Mouse (Mus musculus) splenic B cell, adult 2 months (primary cell): ENCODE measurements at regions not wholly inside any gene's neighbourhood (a gene's known extent, or its start where the extent isn't known, plus 50 kb on each side); places are given as distances from the start of the nearest gene placed in this dataset.

Experiments
- DNase-seq: peaks from one replicate; pipeline ENCODE4 v3.0.0-alpha.2; 2011; ENCODE audit warnings: low read depth, low spot score
- H3K27me3 ChIP-seq: 2 replicates; pipeline ENCODE4 v1.6.1; 2012; ENCODE audit warnings: mild to moderate bottlenecking, low read length, moderate library complexity, mixed read lengths; ENCODE audit not compliant: control insufficient read depth, poor library complexity, insufficient read depth, severe bottlenecking
- H3K36me3 ChIP-seq: 2 replicates; pipeline ENCODE4 v1.6.1; 2012; ENCODE audit warnings: mild to moderate bottlenecking, low read length, moderate library complexity, mixed read lengths; ENCODE audit not compliant: control insufficient read depth, poor library complexity, insufficient read depth, severe bottlenecking

DNA sequence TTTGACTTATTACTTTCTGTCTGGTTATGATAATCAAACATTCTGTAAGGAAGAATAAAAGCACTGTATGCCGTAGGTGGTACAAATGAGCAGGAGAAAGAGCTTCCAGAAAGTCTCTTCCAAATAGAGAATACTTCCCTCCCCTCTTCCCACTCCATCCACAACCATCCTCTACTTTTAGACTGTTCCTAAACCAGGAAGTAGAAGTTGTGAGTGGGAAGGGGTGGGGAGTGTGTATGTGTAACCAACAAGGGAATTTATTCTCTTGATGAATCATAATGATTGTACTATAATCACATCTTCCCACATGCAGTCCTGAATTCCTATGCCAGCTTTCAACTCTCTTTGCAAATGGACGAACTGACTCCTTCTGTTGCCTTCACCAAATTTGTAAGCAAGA, 181.2 kb upstream of the Chrm2 start:
- Histone ChIP-seq H3K27me3 (no peaks in the 10 kb centered on the region), H3K36me3 (no peaks in the 10 kb centered on the region)
- DNase-seq = no peak

DNA sequence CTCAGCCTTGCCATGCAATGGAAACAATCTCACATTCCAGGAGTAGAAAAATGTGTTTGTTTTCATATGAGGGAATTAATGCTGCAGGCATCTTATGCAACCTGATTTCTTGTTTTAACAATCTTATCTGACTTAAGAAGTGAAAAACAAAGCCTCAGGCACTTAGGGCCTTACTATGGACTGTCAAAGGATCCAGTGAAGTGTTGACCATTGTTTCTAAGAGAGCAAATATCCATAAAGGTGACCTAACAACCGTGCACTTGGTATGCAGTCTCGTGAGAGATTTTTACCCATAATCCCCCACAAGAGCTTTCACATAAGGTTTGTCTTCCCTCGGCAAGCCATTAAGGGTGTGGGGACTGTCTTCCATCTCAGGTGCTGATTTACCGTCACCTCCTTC, 166.6 kb upstream of the Chrm2 start:
- H3K36me3 ChIP-seq = no peaks in the 10 kb centered on the region
- DNase-seq = no peak
- no peaks in the 10 kb centered on the region for H3K27me3 ChIP-seq

DNA sequence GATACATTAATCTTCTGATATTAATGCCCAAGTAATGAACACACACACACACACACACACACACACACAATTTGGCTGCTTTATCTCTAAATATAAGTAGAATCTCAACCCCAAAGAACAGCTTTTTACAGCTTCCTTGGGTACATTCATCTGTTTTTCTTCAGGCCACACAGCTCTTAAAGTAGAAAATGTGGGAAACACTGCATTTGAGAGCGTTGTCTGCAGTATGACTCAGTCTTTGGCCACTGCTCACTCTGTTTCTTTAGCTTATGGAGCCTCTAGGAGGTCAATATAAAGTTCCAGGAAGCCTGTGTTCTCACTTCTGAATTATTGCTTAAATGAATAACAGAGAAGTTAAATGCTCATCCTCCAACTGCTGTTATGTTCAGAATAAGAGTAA, 153.4 kb upstream of the Chrm2 start:
- DNase-seq = no peak
- no peaks in the 10 kb centered on the region for H3K27me3 ChIP-seq

DNA sequence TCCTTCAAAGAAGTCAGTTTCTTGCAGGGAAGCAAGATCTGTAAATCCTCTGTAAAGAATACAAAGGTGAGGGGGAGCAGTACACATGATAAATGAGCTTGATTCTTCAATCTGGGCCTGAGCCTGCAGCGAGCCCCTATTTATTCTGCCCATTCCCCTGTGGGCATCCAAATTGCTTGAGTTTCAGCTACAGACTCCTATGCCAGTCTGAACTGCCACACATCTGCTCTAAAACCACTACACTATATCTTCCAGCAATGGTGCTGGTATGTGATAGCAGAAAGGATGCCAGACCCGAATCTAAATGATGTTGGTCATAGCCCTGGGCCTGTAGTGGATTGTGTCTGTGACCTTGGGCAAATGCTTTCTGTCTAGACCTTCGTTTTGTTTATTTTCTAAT, 140.9 kb upstream of the Chrm2 start:
- Histone ChIP-seq H3K36me3 (no peaks in the 10 kb centered on the region), H3K27me3 (no peaks in the 10 kb centered on the region)
- no peak for DNase-seq

More for the DNA sequence above, 153.4 kb upstream of the Chrm2 start:
- no peaks in the 10 kb centered on the region for H3K36me3 ChIP-seq

DNA sequence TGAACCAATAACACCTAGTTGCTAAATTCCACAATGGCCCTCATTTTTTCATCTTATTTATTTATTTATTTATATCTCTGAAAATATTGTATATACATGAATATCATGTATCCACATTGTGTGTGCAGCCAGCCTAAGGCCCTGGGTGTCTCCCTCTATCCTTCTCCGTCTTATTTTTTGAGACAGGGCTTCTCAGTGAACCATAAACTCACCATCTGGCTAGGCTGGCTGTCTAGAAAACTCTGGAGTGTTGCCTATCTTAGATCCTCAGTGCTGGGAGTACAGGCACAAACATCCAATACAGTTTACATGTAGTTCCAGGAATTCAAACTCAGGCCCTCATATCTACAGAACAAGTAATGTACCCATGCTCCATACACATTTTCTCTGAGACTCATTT, 139.7 kb upstream of the Chrm2 start:
- Histone ChIP-seq H3K27me3 (no peaks in the 10 kb centered on the region), H3K36me3 (no peaks in the 10 kb centered on the region)
- no peak for DNase-seq

DNA sequence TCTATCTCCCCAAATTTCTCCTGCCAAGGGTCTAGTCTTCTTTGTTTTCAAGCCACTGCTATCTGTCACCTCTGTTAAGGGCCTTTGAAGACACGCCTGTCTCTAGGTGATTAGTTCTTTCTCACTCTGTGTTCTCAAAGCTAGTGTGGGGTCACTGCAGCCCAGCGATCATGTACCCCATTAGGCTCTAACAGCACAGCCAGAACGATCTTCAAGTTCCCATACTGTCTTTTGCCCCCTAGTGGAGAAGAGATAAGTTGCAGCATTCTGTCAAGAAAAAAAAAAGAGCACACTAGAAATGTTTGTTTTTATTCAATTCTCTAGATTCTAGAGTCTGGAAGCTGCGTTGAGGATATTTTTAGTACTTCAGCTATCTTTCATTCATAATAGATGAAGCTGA, 138.8 kb upstream of the Chrm2 start:
- Histone ChIP-seq H3K27me3 (no peaks in the 10 kb centered on the region), H3K36me3 (no peaks in the 10 kb centered on the region)
- peak; percentile 2 for DNase-seq

DNA sequence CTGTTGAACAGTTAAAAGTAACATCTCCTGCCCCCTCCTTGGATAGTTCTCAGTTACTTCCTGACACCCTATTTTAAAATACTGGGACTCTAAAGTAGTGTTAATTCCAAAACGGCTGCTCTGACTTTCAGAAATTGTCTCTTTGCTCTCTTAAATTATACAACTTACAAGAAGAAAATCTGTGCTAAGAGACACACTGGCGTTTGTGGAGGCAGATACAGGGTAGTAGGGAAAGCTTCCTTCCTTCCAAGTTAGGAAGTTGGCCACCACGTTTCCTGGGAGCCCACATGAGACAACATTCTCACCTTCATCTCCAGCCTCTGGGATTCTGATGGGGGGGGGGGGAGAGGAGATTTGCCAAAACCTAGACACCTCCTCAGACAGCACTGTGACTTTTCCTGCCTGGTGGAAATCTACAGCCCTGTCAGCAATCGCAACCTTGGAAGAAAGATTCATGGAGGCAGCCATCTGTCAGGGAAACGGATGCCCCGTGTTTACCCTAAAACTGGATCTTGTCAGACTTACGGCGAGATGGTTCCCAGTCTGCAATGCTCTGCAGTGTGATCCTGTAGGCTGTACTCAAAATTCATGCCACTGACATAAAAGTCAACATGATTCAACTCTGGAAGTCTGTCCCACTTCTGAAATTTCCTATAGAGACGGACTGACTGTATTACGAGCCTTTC, 121.0 kb upstream of the Chrm2 start:
- DNase-seq = no peak
- H3K27me3 ChIP-seq = no peaks in the 10 kb centered on the region
- no peaks in the 10 kb centered on the region for H3K36me3 ChIP-seq

DNA sequence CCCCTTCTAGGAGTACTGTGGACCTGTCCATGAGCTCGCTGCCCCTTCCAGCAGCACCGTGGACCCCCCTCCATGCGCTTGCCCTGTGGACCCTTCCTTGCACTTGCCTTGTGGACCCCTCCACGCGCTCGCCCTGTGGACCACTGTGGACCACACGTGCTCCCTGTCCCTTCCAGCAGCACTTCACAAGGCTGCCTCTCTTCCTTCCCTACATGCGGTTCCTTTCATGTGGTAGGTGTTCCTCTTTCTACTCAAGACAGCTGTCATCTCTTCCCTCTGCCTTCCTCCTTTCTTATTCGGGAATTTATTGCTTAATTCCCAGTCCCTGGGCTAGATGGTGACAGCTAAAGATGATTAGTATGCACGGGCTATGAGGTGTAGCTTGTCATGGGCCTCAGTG, 101.2 kb upstream of the Chrm2 start:
- H3K36me3 ChIP-seq = no peaks in the 10 kb centered on the region
- no peaks in the 10 kb centered on the region for H3K27me3 ChIP-seq
- DNase-seq = no peak

DNA sequence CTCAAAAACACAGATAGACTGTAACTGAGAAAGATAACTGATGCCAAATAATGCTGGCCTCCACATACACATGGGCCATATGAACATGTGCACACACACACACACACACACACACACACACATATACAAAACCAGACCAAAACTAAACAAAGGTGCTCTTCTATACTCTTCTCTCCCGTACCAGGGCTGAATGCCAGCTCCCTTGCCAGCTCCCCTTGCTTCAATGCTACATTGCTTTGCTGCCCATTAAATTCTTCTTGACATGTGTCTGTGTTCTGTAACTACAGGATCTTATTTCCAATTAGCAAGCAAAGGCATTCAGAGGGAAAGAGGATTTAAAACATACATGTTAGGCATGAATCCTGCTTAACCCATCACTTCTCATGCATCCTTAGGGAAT, 74.3 kb upstream of the Chrm2 start:
- Histone ChIP-seq H3K36me3 (no peaks in the 10 kb centered on the region), H3K27me3 (no peaks in the 10 kb centered on the region)
- DNase-seq = no peak
